Mouse (Mus musculus): ENCODE measurements around the gene Galnt18. TPM values are rescaled to one million over a fixed set of nuclear protein-coding genes. Genes with fewer than 3 reads are reported as not detected.

Gene Galnt18
- polyA plus RNA-seq, 1 experiment from 2014 or later = 35.6 TPM

- ATAC-seq (ENCODE audit: insufficient read depth, low FRiP score) = no peak
- H3K9ac ChIP-seq (ENCODE audit: low read length) = no peak overlapping the region
- 60% methylated on average over 2 of the region's 2 CpGs for WGBS
Observed at GRCm38 (mm10) chr7:111433173-111433572, 346.6 kb downstream of the Galnt18 start.

GRCm38 (mm10) chr7:111427392-111427791, 352.4 kb downstream of the Galnt18 start:
- Histone ChIP-seq H3K4me2 (ENCODE audit: low read depth, low read length) (no peak overlapping the region), H3K4me3 (replicated peaks; ENCODE audit: low read length) (no peak overlapping the region), H3K9ac (ENCODE audit: low read length) (no peak overlapping the region), H3K27me3 (ENCODE audit: control insufficient read depth, insufficient read depth, low read length) (no peaks in the 10 kb centered on the region), H3K9me3 (replicated peaks; ENCODE audit: control insufficient read depth, low read length) (no peaks in the 10 kb centered on the region), H3K36me3 (ENCODE audit: control insufficient read depth, insufficient read depth, low read length) (no peaks in the 10 kb centered on the region), H3K27ac (ENCODE audit: low read length) (no peak overlapping the region), H3K4me1 (ENCODE audit: control insufficient read depth, insufficient read depth, low read length) (no peaks in the 10 kb centered on the region)
- no peak for ATAC-seq (ENCODE audit: insufficient read depth, low FRiP score)
- WGBS = 77% methylated on average over 1 of the region's 1 CpGs

More at GRCm38 (mm10) chr7:111433173-111433572, 346.6 kb downstream of the Galnt18 start:
- Histone ChIP-seq H3K4me3 (replicated peaks; ENCODE audit: low read length) (no peak overlapping the region), H3K9me3 (replicated peaks; ENCODE audit: control insufficient read depth, low read length) (no peaks in the 10 kb centered on the region), H3K4me1 (ENCODE audit: control insufficient read depth, insufficient read depth, low read length) (no peaks in the 10 kb centered on the region), H3K4me2 (ENCODE audit: low read depth, low read length) (no peak overlapping the region), H3K27me3 (ENCODE audit: control insufficient read depth, insufficient read depth, low read length) (no peaks in the 10 kb centered on the region), H3K27ac (ENCODE audit: low read length) (no peak overlapping the region), H3K36me3 (ENCODE audit: control insufficient read depth, insufficient read depth, low read length) (no peaks in the 10 kb centered on the region)

Small RNA genes within 50 kb of the gene (microRNA-seq; reads per million reads assigned to microRNA genes)
- gene Gm25787 = not detected

Other genes starting within 250 kb of the Galnt18 start
- gene Usp47, start 243.5 kb upstream of the Galnt18 start, polyA plus RNA-seq (2015; fragmentation: Nextera tagmentation; extraction: Ambion mirVana) = 63.8 and 68.2 TPM in 2 replicates